Mouse (Mus musculus) lung, adult 2 months (tissue): ENCODE measurements around the gene Stk32c. TPM values are rescaled to one million over a fixed set of nuclear protein-coding genes. Genes with fewer than 3 reads are reported as not detected.

ENCODE experiments used
- DNase-seq: peaks from one replicate; pipeline ENCODE4 v3.0.0; 2022
- H3K4me1 ChIP-seq: fragments of 200-500 bp; 2 replicates; pipeline ENCODE4 v1.6.1; 2011; ENCODE audit warnings: low read length; ENCODE audit not compliant: control insufficient read depth, insufficient read depth
- H3K4me3 ChIP-seq: fragments of 200-500 bp; replicated peaks from 2 replicates; pipeline ENCODE3; 2011; ENCODE audit warnings: low read depth, mild to moderate bottlenecking, control low read depth, low read length; ENCODE audit errors: extremely low read depth
- CTCF ChIP-seq: fragments of 200-500 bp; IDR thresholded peaks from 2 replicates; pipeline ENCODE4 v1.5.1; 2011; ENCODE audit warnings: mild to moderate bottlenecking, low read length, control low read depth; ENCODE audit not compliant: insufficient read depth
- POLR2A ChIP-seq: fragments of 200-500 bp; IDR thresholded peaks from 2 replicates; pipeline ENCODE4 v1.6.1; 2011; ENCODE audit warnings: low read depth, mild to moderate bottlenecking, control low read depth, low read length, borderline replicate concordance; ENCODE audit errors: extremely low read depth
- WGBS: fragments of 180-500 bp; shearing (Covaris S2); methylation state at CpG from one replicate; pipeline ENCODE4 v1.1.7; 2018; 5-methylcytosine and 5-hydroxymethylcytosine counted together
- polyA plus RNA-seq: library from polyadenylated mRNA; depleted of rRNA; stranded (reverse); fragments of >200 nt; gene quantifications from 2 replicates; pipeline ENCODE4 v1.2.3, GENCODE M21; 2012

Gene Stk32c
- polyA plus RNA-seq, 1 experiment: 1.5 TPM

GRCm38 (mm10) chr7:139093124-139093523 is 120.0 kb downstream of the Stk32c start:
- TF ChIP-seq CTCF (no peak), POLR2A (no peak)
- no peak for DNase-seq
- WGBS: 93% methylated on average over 5 of the region's 5 CpGs
- Histone ChIP-seq H3K4me3 (no peak overlapping the region), H3K4me1 (no peaks in the 10 kb centered on the region)

DNA sequence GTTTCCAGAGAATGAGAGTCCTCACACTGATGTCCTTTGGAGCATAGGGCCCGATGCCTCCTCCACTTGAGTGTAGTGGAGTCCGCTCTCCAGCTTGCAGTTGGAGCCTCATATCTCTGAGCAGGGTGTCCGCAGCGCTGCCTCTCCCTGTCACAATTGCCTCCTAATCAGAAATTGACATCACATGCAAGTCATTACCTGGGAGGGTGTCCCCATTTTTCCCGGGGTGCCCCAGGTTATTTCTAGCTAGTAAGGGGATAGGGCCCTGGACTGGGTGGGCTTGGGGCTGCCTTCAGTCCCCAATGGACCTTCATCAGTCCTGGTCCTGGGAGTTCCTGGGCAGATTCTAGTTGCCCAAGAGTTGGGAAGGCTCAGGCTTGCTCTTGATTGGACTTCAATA is 120.4 kb downstream of the Stk32c start:
- TF ChIP-seq CTCF: no peak
- no peak for TF ChIP-seq POLR2A
- Histone ChIP-seq H3K4me1 (no peaks in the 10 kb centered on the region), H3K4me3 (no peak overlapping the region)
- DNase-seq: no peak
- WGBS: 90% methylated on average over 5 of the region's 5 CpGs

DNA sequence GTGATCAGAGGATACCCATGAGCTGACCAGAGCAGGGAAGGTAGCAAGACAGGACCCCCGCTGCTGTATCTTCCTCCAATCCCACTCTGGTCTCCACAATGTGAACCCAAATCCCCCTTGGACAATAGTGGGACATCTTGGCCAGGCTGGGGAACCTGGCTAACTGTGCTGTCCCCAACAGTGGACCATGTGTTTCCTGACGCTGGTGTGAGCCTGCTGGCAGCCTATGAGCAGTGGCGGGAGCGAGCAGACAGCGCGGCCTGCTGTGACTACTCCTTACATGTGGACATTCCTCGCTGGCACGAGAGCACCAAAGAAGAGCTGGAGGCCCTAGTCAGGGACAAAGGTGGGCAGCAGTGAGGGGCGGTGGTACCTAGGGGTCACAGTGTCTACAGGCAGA is 121.4 kb downstream of the Stk32c start:
- Histone ChIP-seq H3K4me3 (no peak overlapping the region), H3K4me1 (no peaks in the 10 kb centered on the region)
- no peak for DNase-seq
- WGBS: 86% methylated on average over 9 of the region's 9 CpGs
- no peak for TF ChIP-seq POLR2A
- TF ChIP-seq CTCF: no peak

DNA sequence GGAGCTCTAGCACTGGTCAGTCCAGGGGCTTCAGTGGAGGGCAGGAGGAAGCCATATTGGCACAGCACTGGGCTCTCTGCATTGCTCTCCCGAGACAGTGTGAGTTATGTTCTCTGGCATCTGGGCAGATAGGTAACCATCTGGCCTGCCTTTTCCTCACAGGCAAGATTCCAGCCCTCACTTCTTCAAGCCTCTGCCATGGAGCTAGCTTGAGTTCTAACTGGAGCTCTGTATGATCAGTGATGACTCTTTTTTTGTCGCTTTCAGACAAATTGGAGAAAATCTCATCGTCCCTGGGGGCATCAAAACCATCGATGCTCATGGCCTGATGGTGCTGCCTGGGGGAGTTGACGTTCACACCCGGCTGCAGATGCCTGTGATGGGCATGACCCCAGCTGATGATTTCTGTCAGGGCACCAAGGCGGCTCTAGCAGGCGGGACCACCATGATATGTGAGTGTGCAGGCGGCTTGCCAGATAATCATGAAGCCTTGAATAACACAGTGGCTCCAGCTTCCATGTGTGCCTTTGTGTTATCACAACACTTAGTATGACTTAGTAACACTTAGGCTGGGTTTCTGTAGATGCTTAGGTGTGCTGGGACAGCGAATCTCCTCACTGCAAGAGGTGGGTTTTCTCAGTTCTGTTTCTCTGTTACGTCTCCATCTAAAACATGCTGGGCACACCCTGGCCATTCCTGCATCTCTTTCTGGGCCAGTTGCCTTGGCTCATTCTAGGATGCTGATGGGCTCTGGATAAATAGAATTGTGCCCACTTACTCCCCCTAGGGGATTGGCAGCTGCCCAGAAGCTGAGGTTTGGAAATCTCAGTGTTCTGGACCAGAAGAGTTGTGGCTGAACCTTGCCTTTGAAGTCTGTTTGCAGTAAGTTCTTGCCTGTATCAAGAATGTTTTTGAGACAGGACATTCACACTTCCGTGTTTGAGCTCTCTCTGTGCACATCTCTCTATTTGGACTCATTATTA is 122.9 kb downstream of the Stk32c start:
- H3K4me1 ChIP-seq: peaks cover 2% of the 10 kb centered on the region; the same call in 1 of the 2 replicates
- no peak overlapping the region for H3K4me3 ChIP-seq
- 82% methylated on average over 12 of the region's 12 CpGs for WGBS
- DNase-seq: no peak
- TF ChIP-seq CTCF (no peak), POLR2A (no peak)

DNA sequence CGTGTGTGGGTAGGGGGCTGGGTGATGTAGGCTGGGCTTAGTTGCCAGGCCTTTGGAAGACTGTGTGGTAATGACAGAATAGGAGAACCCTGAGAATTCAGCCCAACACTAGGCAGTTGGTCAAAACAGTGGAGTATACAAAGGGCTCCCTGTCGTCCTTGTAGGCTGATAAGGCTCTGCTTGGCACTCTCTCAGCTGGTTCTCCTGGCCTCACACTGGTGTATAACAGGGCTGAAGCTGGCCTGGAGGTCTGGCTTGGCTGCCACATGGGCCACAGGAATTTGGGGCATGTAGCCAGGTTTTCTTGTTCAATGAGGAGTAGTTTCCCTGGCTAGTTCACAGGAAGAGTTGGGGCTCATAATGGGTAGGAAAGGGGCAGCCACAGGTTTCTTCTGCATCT is 125.3 kb downstream of the Stk32c start:
- no peak for DNase-seq
- no peak for TF ChIP-seq CTCF
- no peak for TF ChIP-seq POLR2A
- 55% methylated on average over 2 of the region's 2 CpGs for WGBS
- no peak overlapping the region for H3K4me3 ChIP-seq
- H3K4me1 ChIP-seq: peaks cover 2% of the 10 kb centered on the region; the same call in 1 of the 2 replicates

GRCm38 (mm10) chr7:139086195-139087158 is 126.6 kb downstream of the Stk32c start:
- Histone ChIP-seq H3K4me1 (peaks cover 2% of the 10 kb centered on the region; the same call in 1 of the 2 replicates), H3K4me3 (no peak overlapping the region)
- TF ChIP-seq CTCF (no peak), POLR2A (no peak)
- no peak for DNase-seq
- 4% methylated on average over 61 of the region's 61 CpGs for WGBS

DNA sequence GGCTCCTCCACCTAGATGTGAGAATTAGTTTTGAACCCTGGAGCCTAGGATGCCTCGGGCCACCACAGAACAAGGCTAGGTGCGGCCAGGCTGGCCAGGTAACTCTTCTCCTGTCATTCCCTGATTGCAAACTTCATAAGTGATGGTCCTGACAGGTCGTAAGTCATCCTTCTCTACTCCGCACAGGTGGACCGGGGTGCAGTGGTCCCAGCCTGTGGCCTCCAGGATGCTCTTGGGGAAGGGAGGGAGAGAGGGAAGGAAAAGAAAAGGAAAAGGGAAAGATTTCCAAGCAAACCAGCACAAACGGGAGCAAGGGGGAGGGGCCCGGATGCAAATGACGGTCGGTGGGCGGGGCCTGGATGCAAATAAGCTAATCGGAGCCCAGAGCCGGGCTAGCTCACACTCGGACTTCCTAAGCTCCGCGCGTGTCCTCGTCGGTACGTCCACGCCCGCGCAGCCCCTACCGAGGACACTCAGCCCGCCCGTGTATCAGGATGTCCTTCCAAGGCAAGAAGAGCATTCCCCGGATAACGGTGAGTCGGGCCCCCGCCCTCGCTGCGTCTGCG is 127.4 kb downstream of the Stk32c start, which contains the start of gene Dpysl4:
Gene Dpysl4 (plus strand): TSS at position 373 of the 566 bp plus-strand sequence.
- H3K4me3 ChIP-seq: no peak within 1 kb of the TSS
- DNase-seq: no peak
- WGBS: 8% methylated on average over 32 of the region's 32 CpGs
- H3K4me1 ChIP-seq: peaks cover 2% of the 10 kb centered on the region; the same call in 1 of the 2 replicates
- TF ChIP-seq CTCF (no peak), POLR2A (no peak)

DNA sequence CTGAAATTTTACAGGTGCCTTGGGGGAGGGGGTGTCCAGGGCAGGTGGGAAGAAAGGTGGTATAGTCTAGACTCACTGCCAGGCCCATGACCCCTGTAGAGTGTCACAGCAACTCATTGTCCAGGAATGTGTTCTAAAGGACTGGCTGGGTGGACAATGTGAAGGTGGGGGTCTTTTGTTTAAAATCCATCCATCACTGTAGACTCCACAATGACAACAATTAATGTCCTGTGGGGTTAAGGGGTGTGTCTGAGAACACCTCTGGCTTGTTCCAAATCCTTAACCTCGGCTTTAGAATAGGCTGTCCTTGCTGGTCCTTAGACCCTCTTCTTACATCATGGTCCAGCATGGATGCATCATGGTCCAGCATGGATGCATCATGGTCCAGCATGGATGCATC is 128.8 kb downstream of the Stk32c start:
- TF ChIP-seq CTCF (no peak), POLR2A (no peak)
- H3K4me3 ChIP-seq: no peak overlapping the region
- 45% methylated on average over 1 of the region's 1 CpGs for WGBS
- no peak for DNase-seq
- H3K4me1 ChIP-seq: peaks cover 2% of the 10 kb centered on the region; the same call in 1 of the 2 replicates

DNA sequence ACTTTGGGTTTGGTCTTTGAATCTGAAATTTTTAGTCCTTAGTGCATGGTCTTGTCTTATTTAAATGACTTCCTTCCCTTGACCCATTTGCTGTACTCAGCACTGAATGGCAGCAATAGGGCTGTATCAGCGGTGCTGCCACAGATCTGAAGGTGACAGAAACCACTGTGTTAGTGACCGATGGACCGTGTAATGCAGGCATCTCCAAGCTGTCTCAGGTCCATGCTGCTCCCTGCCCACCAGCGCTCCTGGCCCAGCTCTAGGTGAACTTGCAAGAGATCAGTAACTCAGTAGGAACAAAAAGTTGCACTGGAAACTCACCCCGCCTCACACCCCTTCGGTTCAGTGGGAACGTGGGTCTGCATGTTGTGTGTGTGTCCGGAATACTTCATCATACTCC is 130.8 kb downstream of the Stk32c start:
- WGBS: 82% methylated on average over 8 of the region's 8 CpGs
- H3K4me1 ChIP-seq: peaks cover 2% of the 10 kb centered on the region; the same call in 1 of the 2 replicates
- no peak for DNase-seq
- H3K4me3 ChIP-seq: no peak overlapping the region
- TF ChIP-seq CTCF (no peak), POLR2A (no peak)
